ENCODE assay signal across 8 mouse cellular contexts in genomic region chr5:113226632-113227102, GRCm38 (mm10). TPM values are rescaled to one million over a fixed set of nuclear protein-coding genes. Genes with fewer than 3 reads are reported as not detected.
DNase-seq lines count a peak whose midpoint lies in the region; ATAC-seq and TF ChIP-seq lines count a peak whose summit lies in the region.

TSS of gene Tmem211 (plus strand) at chr5:113226909.

- peak; percentile 57 for DNase-seq in c-Kit-positive CD71-negative TER-119-negative erythroid progenitor cells, embryonic 14.5 days (ENCODE audit: low read depth)
- DNase-seq in forebrain, embryonic 11.5 days (ENCODE audit: low spot score) = peak; percentile 93
- DNase-seq in kidney, postnatal 10 days = peak; percentile 95
- DNase-seq in liver, embryonic 11.5 days (ENCODE audit: low spot score) = peak; percentile 79
- peak; percentile 62 for DNase-seq in splenic B cell, adult 2 months (ENCODE audit: low read depth, low spot score)

- peak within 1 kb of the TSS; percentile 44 for H3K4me2 ChIP-seq in forebrain, embryonic 11.5 days (ENCODE audit: low read depth, low read length, severe bottlenecking)
- H3K4me2 ChIP-seq in heart, embryonic 15.5 days = peak within 1 kb of the TSS; percentile 59
- peak within 1 kb of the TSS; percentile 41 for H3K4me2 ChIP-seq in liver, embryonic 11.5 days

- peak within 1 kb of the TSS; percentile 37 for H3K9ac ChIP-seq in forebrain, embryonic 11.5 days (ENCODE audit: low read length)
- no peak within 1 kb of the TSS; the same call in 1 of the 2 replicates for H3K9ac ChIP-seq in heart, embryonic 15.5 days
- H3K9ac ChIP-seq in liver, embryonic 11.5 days (ENCODE audit: low read depth, low read length) = no peak within 1 kb of the TSS

- no peak within 1 kb of the TSS for H3ac ChIP-seq in C2C12 (ENCODE audit: control insufficient read depth, insufficient read length, low read depth)

- peak; percentile 71 for ATAC-seq in forebrain, embryonic 11.5 days (replicated peaks; ENCODE audit: low FRiP score)
- peak; percentile 79 for ATAC-seq in heart, embryonic 15.5 days (replicated peaks; ENCODE audit: insufficient number of reproducible peaks, insufficient read depth, low FRiP score, low read depth)
- ATAC-seq in liver, embryonic 11.5 days (replicated peaks; ENCODE audit: low FRiP score) = peak; percentile 73
- ATAC-seq in monocyte, adult 5-6 weeks (replicated peaks; ENCODE audit: insufficient number of reproducible peaks, low FRiP score, low TSS enrichment, poor library complexity, severe bottlenecking) = peak; percentile 65

- no peak within 1 kb of the TSS for H3K4me3 ChIP-seq in C2C12 (ENCODE audit: insufficient read depth, poor library complexity, severe bottlenecking)
- peak within 1 kb of the TSS; percentile 14; the same call in 1 of the 2 replicates for H3K4me3 ChIP-seq in forebrain, embryonic 11.5 days (ENCODE audit: low read depth, low read length)
- H3K4me3 ChIP-seq in heart, embryonic 15.5 days = peak within 1 kb of the TSS; percentile 26
- H3K4me3 ChIP-seq in liver, embryonic 11.5 days (ENCODE audit: low read depth, low read length) = no peak within 1 kb of the TSS

- no peaks in the 10 kb centered on the region for H3K36me3 ChIP-seq in C2C12 (ENCODE audit: control insufficient read depth, insufficient read depth)
- no peaks in the 10 kb centered on the region for H3K36me3 ChIP-seq in forebrain, embryonic 11.5 days (ENCODE audit: control insufficient read depth, insufficient read depth, low read length)
- H3K36me3 ChIP-seq in heart, embryonic 15.5 days = no peaks in the 10 kb centered on the region
- no peaks in the 10 kb centered on the region for H3K36me3 ChIP-seq in liver, embryonic 11.5 days (ENCODE audit: control insufficient read depth, insufficient read depth, low read length)
- no peaks in the 10 kb centered on the region for H3K36me3 ChIP-seq in splenic B cell, adult 2 months (ENCODE audit: control insufficient read depth, insufficient read depth, low read length, poor library complexity, severe bottlenecking)

- H3K79me2 ChIP-seq in C2C12 (ENCODE audit: control insufficient read depth, insufficient read depth) = no peaks in the 10 kb centered on the region

- peaks cover 10% of the 10 kb centered on the region; the same call in 1 of the 2 replicates for H3K4me1 ChIP-seq in forebrain, embryonic 11.5 days (replicated peaks; ENCODE audit: control insufficient read depth, insufficient read depth, low read length)
- peaks cover 12% of the 10 kb centered on the region for H3K4me1 ChIP-seq in heart, embryonic 15.5 days (replicated peaks)
- peaks cover 7% of the 10 kb centered on the region; the same call in 1 of the 2 replicates for H3K4me1 ChIP-seq in liver, embryonic 11.5 days (replicated peaks; ENCODE audit: control insufficient read depth, insufficient read depth, low read length)

- TF ChIP-seq CTCF in C2C12 (IDR thresholded peaks at IDR 0.05; ENCODE audit: control insufficient read depth, insufficient read depth, insufficient read length) = peak; percentile 88

- under 1% methylated on average over 13 of the region's 13 CpGs for WGBS in forebrain, embryonic 11.5 days
- 2% methylated on average over 13 of the region's 13 CpGs for WGBS in heart, embryonic 15.5 days
- WGBS in liver, embryonic 11.5 days = 1% methylated on average over 13 of the region's 13 CpGs

- H3K27me3 ChIP-seq in C2C12 (ENCODE audit: control insufficient read depth, insufficient read depth, insufficient read length) = no peaks in the 10 kb centered on the region
- H3K27me3 ChIP-seq in forebrain, embryonic 11.5 days (ENCODE audit: control insufficient read depth, insufficient read depth, low read length) = no peaks in the 10 kb centered on the region
- H3K27me3 ChIP-seq in heart, embryonic 15.5 days = peaks cover 10% of the 10 kb centered on the region
- H3K27me3 ChIP-seq in liver, embryonic 11.5 days (replicated peaks; ENCODE audit: control insufficient read depth, insufficient read depth, low read length) = 0 out of 2 replicates have a peak, but pooled peaks cover 6% of the 10 kb centered on the region
- H3K27me3 ChIP-seq in splenic B cell, adult 2 months (ENCODE audit: control insufficient read depth, insufficient read depth, low read length, poor library complexity, severe bottlenecking) = no peaks in the 10 kb centered on the region

- H3K27ac ChIP-seq in forebrain, embryonic 11.5 days (ENCODE audit: low read depth, low read length) = peak within 1 kb of the TSS; percentile 2; the same call in 1 of the 2 replicates
- peak within 1 kb of the TSS; percentile 66 for H3K27ac ChIP-seq in heart, embryonic 15.5 days
- peak within 1 kb of the TSS; percentile 38; the same call in 1 of the 2 replicates for H3K27ac ChIP-seq in liver, embryonic 11.5 days (ENCODE audit: low read depth, low read length)

- no peaks in the 10 kb centered on the region for H3K79me3 ChIP-seq in C2C12 (ENCODE audit: low read depth)

- no peaks in the 10 kb centered on the region for H3K9me3 ChIP-seq in forebrain, embryonic 11.5 days (ENCODE audit: control insufficient read depth, low read length)
- no peaks in the 10 kb centered on the region for H3K9me3 ChIP-seq in heart, embryonic 15.5 days (replicated peaks)
- H3K9me3 ChIP-seq in liver, embryonic 11.5 days (ENCODE audit: control insufficient read depth, low read length) = no peaks in the 10 kb centered on the region

TF ChIP-seq in C2C12, 6 proteins besides CTCF, POLR2A, EP300 and RAD21:
- no peak for TF ChIP-seq CEBPB (IDR thresholded peaks at IDR 0.05; ENCODE audit: low read depth)
- peak; percentile 86 for TF ChIP-seq USF1 (IDR thresholded peaks at IDR 0.05; ENCODE audit: low read depth)

RNA-seq across cellular contexts. Expression of gene Tmem211, which starts in this region (rescaled TPM):
- polyA plus RNA-seq in C2C12 (2012; fragmentation: generic; extraction: Trizol) = not detected
- 0.20 TPM in 1 of 2 replicates, not detected in the other for polyA plus RNA-seq in forebrain, embryonic 11.5 days (2014; fragmentation: Nextera tagmentation; extraction: Ambion mirVana)
- polyA plus RNA-seq in heart, embryonic 15.5 days (2015; fragmentation: Nextera tagmentation; extraction: Ambion mirVana) = not detected in 2 replicates
- 0.09 TPM in 1 of 2 replicates, not detected in the other for polyA plus RNA-seq in liver, embryonic 11.5 days (2014; fragmentation: Nextera tagmentation; extraction: Ambion mirVana)
- not detected in 3 replicates for total RNA-seq in monocyte, adult 5-6 weeks (2017)

Comparison
In these comparisons a context has a peak if more than half of its experiments do, and no peak if none do; other contexts are left out.
1. Peak in DNase-seq, ATAC-seq, H3K4me3 ChIP-seq, H3K27ac ChIP-seq, H3K9ac ChIP-seq and H3K4me2 ChIP-seq in forebrain, embryonic 11.5 days; RNA of the gene not detected or under 1 TPM.
2. Peak in ATAC-seq, H3K4me3 ChIP-seq, H3K27ac ChIP-seq and H3K4me2 ChIP-seq in heart, embryonic 15.5 days; RNA of the gene not detected or under 1 TPM.
3. Peak in DNase-seq, ATAC-seq, H3K27ac ChIP-seq and H3K4me2 ChIP-seq in liver, embryonic 11.5 days; RNA of the gene not detected or under 1 TPM.
4. Peak in ATAC-seq in monocyte, adult 5-6 weeks; RNA of the gene not detected or under 1 TPM.
5. H3K27ac ChIP-seq: peak in every context shown above with its lines; median percentile 66 in heart, embryonic 15.5 days; 38 in liver, embryonic 11.5 days; 2 in forebrain, embryonic 11.5 days.